Mouse (Mus musculus): ENCODE data around the gene Gm4214.
"Not testable (repeated sequence)": the region's sequence is repeated elsewhere in the genome, so short reads cannot be mapped to it uniquely, and the experiment has no call there.

DNA sequence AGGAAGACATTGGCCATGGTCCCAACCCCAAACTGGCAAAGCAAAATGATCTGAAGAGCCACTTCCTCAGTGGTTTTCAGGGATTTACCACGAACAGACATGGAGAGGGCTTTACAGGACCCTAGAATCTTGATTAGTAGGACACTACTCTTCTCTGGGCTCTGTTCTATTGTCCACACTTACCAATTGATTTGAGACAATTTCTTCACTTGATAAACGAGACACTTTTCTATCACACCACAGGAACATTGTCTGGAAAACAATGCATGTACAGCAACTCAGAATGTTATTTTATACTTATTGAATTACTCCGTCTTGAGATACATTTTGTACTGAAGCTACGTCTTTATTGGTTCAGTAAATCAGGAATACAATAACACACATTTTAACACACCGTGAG lies at the start of gene Gm4214:
- TF ChIP-seq CTCF, EP300 (IDR thresholded peaks at IDR 0.05; ENCODE audit: low read depth): not testable (repeated sequence)
